Mouse (Mus musculus) erythroblast, embryonic 14.5 days (primary cell): ENCODE data around the gene Mmel1.

Experiments
- GATA1 ChIP-seq: IDR thresholded peaks from 2 replicates; pipeline ENCODE4 v1.6.1; 2012; ENCODE audit warnings: low read length, inconsistent platforms, mixed read lengths
- TAL1 ChIP-seq: IDR thresholded peaks from 3 replicates; pipeline ENCODE4 v1.6.1; 2012; ENCODE audit warnings: low read length, inconsistent platforms, mixed read lengths

DNA sequence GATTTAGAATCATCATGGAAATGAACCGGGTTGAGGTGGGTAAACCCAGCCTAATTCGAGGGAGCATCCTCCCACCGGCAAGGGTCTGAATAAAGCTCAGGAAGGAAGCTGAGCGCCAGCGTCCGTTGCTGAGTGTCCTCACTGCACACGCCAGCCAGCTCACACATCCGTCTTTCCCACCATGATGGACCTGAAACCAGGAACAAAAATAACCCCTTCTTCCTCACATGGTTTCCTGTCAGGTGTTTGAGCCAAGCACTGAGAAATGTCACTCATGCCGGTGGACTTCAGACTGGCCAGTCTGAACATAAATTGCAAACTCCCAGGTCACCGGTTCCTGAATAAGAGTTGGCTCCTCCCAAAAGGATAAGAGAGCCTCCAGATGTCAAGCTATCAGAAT is 45.9 kb downstream of the Mmel1 start:
- TF ChIP-seq GATA1: no peak
- no peak for TF ChIP-seq TAL1
